Mouse (Mus musculus) bone marrow macrophage, adult 2 months (primary cell): ENCODE data around the gene Fastkd5.

Experiments
- CTCF ChIP-seq: IDR thresholded peaks from 2 replicates; pipeline ENCODE4 v1.5.1; 2012; ENCODE audit warnings: low read depth, mild to moderate bottlenecking, low read length, moderate library complexity
- POLR2A ChIP-seq: IDR thresholded peaks from 2 replicates; pipeline ENCODE4 v1.6.1; 2012; ENCODE audit warnings: mild to moderate bottlenecking, low read depth, low read length, borderline replicate concordance

- no peak for TF ChIP-seq POLR2A
- TF ChIP-seq CTCF: no peak
These were observed 47.4 kb upstream of the Fastkd5 start for GRCm38 (mm10) chr2:130677211-130677610.
